Mouse (Mus musculus) brain, embryonic 14.5 days (tissue): Measurements from ENCODE around the gene Upb1. TPM values are rescaled to one million over a fixed set of nuclear protein-coding genes. Genes with fewer than 3 reads are reported as not detected.

ENCODE experiments used
- DNase-seq: peaks from one replicate; pipeline ENCODE4 v3.0.0-alpha.2; 2011; ENCODE audit warnings: low read depth
- CTCF ChIP-seq: fragments of 200-500 bp; IDR thresholded peaks from 2 replicates; pipeline ENCODE4 v1.5.1; 2012; ENCODE audit warnings: inconsistent platforms, mild to moderate bottlenecking, moderate library complexity, borderline replicate concordance; ENCODE audit not compliant: insufficient read depth, insufficient read length; ENCODE audit errors: extremely low read depth
- POLR2A ChIP-seq: fragments of 200-500 bp; IDR thresholded peaks from 2 replicates; pipeline ENCODE4 v1.6.1; 2012; ENCODE audit warnings: mild to moderate bottlenecking, inconsistent platforms, borderline replicate concordance; ENCODE audit not compliant: poor library complexity, insufficient read depth, insufficient read length, severe bottlenecking; ENCODE audit errors: extremely low read depth
- polyA plus RNA-seq: library from polyadenylated mRNA; depleted of rRNA; stranded (reverse); fragments of >200 nt; gene quantifications from 2 replicates; pipeline ENCODE4 v1.2.3, GENCODE M21; 2012; rRNA removed

Upb1 gene
- polyA plus RNA-seq, 1 experiment, result 0.04 TPM

GRCm38 (mm10) chr10:75474571-75474970, 73.7 kb downstream of the Upb1 start:
- TF ChIP-seq POLR2A (no peak), CTCF (no peak)
- DNase-seq, result no peak

DNA sequence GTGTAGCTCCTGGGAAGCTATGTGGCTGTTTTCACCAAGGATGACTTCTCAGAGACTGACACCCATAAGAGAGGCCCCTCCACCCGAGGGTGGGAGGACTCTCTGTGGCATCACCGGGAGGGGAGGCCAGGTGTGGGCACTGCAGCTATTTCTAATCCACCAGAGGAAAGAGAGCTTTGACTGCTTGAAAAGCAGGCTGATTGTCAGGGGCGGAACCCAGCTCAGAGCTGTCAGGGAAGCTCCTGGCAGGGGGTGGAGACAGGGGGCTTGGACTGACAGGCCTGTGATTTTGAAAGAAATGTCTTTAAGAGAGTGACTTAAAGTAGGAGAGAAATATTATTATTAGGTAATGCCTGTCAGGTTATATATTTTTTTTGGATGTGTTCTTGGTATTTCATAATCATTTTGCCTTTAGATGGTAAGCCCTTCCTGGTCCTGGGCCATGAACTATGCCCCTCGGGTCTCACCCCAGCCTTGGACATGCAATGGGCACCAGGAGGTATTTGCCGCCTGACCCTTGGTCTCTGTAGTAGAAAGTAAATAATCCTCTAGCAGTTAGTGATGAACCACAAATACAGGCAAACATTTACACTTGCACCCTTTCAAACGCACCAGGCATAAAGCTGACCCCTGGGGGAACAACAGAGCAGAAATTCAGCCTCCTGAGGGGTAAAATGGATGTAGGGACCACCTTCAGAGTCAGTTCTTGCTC, 74.4 kb downstream of the Upb1 start:
- peak; percentile 29 for DNase-seq

GRCm38 (mm10) chr10:75477034-75477433, 76.1 kb downstream of the Upb1 start:
- DNase-seq, result no peak
- TF ChIP-seq POLR2A (no peak), CTCF (no peak)

- no peak for DNase-seq
- TF ChIP-seq CTCF (no peak), POLR2A (no peak)
Observed at GRCm38 (mm10) chr10:75479955-75480354, 79.0 kb downstream of the Upb1 start.

GRCm38 (mm10) chr10:75481703-75482102, 80.8 kb downstream of the Upb1 start:
- DNase-seq, result no peak
- TF ChIP-seq POLR2A, result no peak
- TF ChIP-seq CTCF, result no peak

GRCm38 (mm10) chr10:75482271-75482670, 81.4 kb downstream of the Upb1 start:
- DNase-seq, result no peak
- no peak for TF ChIP-seq POLR2A
- TF ChIP-seq CTCF, result no peak

- no peak for TF ChIP-seq POLR2A
- no peak for TF ChIP-seq CTCF
- no peak for DNase-seq
Observed at GRCm38 (mm10) chr10:75482919-75483483, 82.1 kb downstream of the Upb1 start.

GRCm38 (mm10) chr10:75484066-75484465, 83.2 kb downstream of the Upb1 start:
- TF ChIP-seq POLR2A, result no peak
- TF ChIP-seq CTCF, result no peak
- DNase-seq, result no peak

DNA sequence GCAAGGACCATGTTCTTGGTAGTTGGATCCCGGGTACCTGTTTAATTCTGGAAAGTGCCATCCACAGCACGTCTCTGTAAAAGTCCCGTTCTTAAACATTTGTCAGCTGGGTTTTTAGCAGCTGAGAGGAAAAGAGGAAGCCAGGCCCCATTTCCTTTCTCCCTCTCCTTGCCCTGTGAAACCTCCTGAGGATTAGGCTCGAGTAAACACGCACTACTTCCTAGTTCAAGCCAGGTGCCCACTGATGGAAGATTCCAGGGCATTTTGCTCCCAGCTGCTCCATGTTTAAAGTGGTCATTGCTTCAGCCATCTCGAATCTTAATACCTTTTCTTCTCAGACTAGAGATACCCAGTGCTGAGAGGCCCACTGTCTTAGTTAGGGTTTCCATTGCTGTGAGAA, 83.9 kb downstream of the Upb1 start:
- no peak for DNase-seq
- TF ChIP-seq CTCF (no peak), POLR2A (no peak)

- peak; percentile 87 for DNase-seq
- TF ChIP-seq CTCF (peak; percentile 86; the same call in 1 of the 2 replicates), POLR2A (no peak)
Observed at GRCm38 (mm10) chr10:75486086-75486979, 85.4 kb downstream of the Upb1 start.

DNA sequence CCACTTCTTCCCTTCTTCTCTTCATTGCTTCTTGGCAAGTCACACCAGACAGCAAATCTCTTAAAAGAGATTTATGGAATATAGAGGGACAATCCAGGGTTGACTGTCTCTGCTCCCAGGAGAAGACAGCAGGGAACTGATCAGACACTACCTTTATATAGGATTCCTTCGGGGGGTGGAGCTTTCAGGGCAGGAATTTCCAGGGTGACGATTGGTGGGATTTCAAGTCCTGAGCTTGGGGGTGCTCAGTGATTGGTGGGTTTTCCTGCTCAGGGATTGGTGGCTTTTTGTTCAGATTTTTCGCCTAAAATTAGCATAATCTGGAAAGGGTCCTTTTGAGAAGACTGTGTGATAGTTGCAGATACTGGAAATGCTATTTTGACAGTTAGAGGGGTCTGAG, 86.2 kb downstream of the Upb1 start:
- DNase-seq, result no peak
- TF ChIP-seq CTCF (no peak), POLR2A (no peak)

- no peak for TF ChIP-seq CTCF
- no peak for TF ChIP-seq POLR2A
- DNase-seq, result no peak
Observed at GRCm38 (mm10) chr10:75489522-75489921, 88.6 kb downstream of the Upb1 start.

DNA sequence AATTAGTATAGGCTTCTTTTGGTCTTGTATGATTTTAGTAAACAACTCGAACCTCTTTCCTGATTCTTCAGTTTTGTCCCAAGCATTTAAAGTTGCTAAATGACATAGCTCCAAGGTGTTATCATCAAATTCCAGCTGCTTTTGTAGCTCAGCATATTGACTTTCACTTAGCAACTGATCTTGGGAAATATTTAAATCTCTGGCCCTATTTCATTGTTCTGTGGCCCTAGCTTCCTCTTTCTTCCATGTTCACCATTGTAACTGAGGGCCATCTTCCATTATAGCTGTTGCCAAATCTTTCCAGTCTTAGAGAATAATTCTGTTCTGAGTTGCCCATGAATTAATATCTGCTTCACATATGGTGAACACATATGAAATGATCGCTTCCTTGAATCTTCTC, 89.8 kb downstream of the Upb1 start:
- TF ChIP-seq POLR2A (no peak), CTCF (no peak)
- DNase-seq, result no peak

Other genes with a start within 250 kb of the Upb1 start
- gene Specc1l, start 189.0 kb upstream of the Upb1 start, polyA plus RNA-seq, result 28.4 and 42.0 TPM in 2 replicates
- 8.9 and 9.3 TPM in 2 replicates for gene Adora2a, start 84.2 kb upstream of the Upb1 start, polyA plus RNA-seq
- 51.4 and 60.3 TPM in 2 replicates for gene Snrpd3, start 116.4 kb downstream of the Upb1 start, polyA plus RNA-seq
- 26.0 and 33.2 TPM in 2 replicates for gene Gucd1, start 116.9 kb downstream of the Upb1 start, polyA plus RNA-seq
- 22.7 and 38.8 TPM in 2 replicates for gene Lrrc75b, start 159.2 kb downstream of the Upb1 start, polyA plus RNA-seq
- gene Ggt1, start 160.5 kb downstream of the Upb1 start, polyA plus RNA-seq, result 2.3 and 2.6 TPM in 2 replicates
- 5.2 and 6.7 TPM in 2 replicates for gene Ggt5, start 188.2 kb downstream of the Upb1 start, polyA plus RNA-seq
- 2.9 and 4.8 TPM in 2 replicates for gene Susd2, start 242.9 kb downstream of the Upb1 start, polyA plus RNA-seq